Mouse (Mus musculus): ENCODE measurements at regions not wholly inside any gene's neighbourhood (a gene's known extent, or its start where the extent isn't known, plus 50 kb on each side); places are given as distances from the start of the nearest gene placed in this dataset.

GRCm38 (mm10) chr6:95024239-95024638 lies 92.8 kb upstream of the Kbtbd8 start:
- H3K4me1 ChIP-seq (ENCODE audit: control insufficient read depth in 1 of 2, insufficient read depth in 2 of 2, low read length in 2 of 2), result no peaks in the 10 kb centered on the region
- no peaks in the 10 kb centered on the region for H3K36me3 ChIP-seq (ENCODE audit: control insufficient read depth in 1 of 2, insufficient read depth in 2 of 2, low read length in 2 of 2)
- no peak for DNase-seq (ENCODE audit: low read depth, low spot score)
- TF ChIP-seq ELF1 (IDR thresholded peaks at IDR 0.05; ENCODE audit: low read depth, low read length) (no peak), USF2 (IDR thresholded peaks at IDR 0.05; ENCODE audit: borderline replicate concordance in 1 of 2, insufficient read depth in 1 of 2, low read depth in 1 of 2, low read length in 2 of 2) (no peak), UBTF (IDR thresholded peaks at IDR 0.05; ENCODE audit: borderline replicate concordance, insufficient read depth, low read depth, low read length) (no peak), SIN3A (IDR thresholded peaks at IDR 0.05; ENCODE audit: low read length) (no peak), GABPA (IDR thresholded peaks at IDR 0.05; ENCODE audit: low read depth, low read length) (no peak), HCFC1 (IDR thresholded peaks at IDR 0.05; ENCODE audit: low read depth, low read length) (no peak), MAFK (IDR thresholded peaks at IDR 0.05; ENCODE audit: borderline replicate concordance, low read depth, low read length) (no peak), GATA1 (IDR thresholded peaks at IDR 0.05; ENCODE audit: low read depth, low read length) (no peak), ZMIZ1 (IDR thresholded peaks at IDR 0.05; ENCODE audit: low read depth, low read length) (no peak), MAX (IDR thresholded peaks at IDR 0.05; ENCODE audit: low read length) (no peak), ZC3H11A (IDR thresholded peaks at IDR 0.05; ENCODE audit: low read depth, low read length) (no peak), MEF2A (IDR thresholded peaks at IDR 0.05; ENCODE audit: extremely low read depth, insufficient replicate concordance, low read depth, low read length, poor library complexity, severe bottlenecking) (no peak), TBP (IDR thresholded peaks at IDR 0.05; ENCODE audit: low read depth, low read length) (no peak), CHD2 (IDR thresholded peaks at IDR 0.05; ENCODE audit: low read length) (no peak)
- no peak overlapping the region for H3K27ac ChIP-seq (ENCODE audit: control insufficient read depth, low read depth, low read length)
- H3K9me3 ChIP-seq (replicated peaks; ENCODE audit: insufficient read depth, low read length), result no peaks in the 10 kb centered on the region
- no peak overlapping the region for H3K4me3 ChIP-seq (ENCODE audit: control insufficient read depth in 1 of 2, insufficient read depth in 1 of 2, low read depth in 2 of 2, low read length in 2 of 2)
- H3K79me2 ChIP-seq (ENCODE audit: control insufficient read depth, insufficient read depth, low read length, poor library complexity), result no peaks in the 10 kb centered on the region
- H3K27me3 ChIP-seq (ENCODE audit: control insufficient read depth in 1 of 2, insufficient read depth in 2 of 2, low read length in 2 of 2), result no peaks in the 10 kb centered on the region
- no peak overlapping the region for H3K9ac ChIP-seq (ENCODE audit: control insufficient read depth, low read depth, low read length, poor library complexity, severe bottlenecking)

GRCm38 (mm10) chr6:95021724-95022123 lies 95.3 kb upstream of the Kbtbd8 start:
- H3K9me3 ChIP-seq (replicated peaks; ENCODE audit: insufficient read depth, low read length), result no peaks in the 10 kb centered on the region
- no peaks in the 10 kb centered on the region for H3K79me2 ChIP-seq (ENCODE audit: control insufficient read depth, insufficient read depth, low read length, poor library complexity)
- H3K4me3 ChIP-seq (ENCODE audit: control insufficient read depth in 1 of 2, insufficient read depth in 1 of 2, low read depth in 2 of 2, low read length in 2 of 2), result no peak overlapping the region
- H3K36me3 ChIP-seq (ENCODE audit: control insufficient read depth in 1 of 2, insufficient read depth in 2 of 2, low read length in 2 of 2), result no peaks in the 10 kb centered on the region
- no peaks in the 10 kb centered on the region for H3K4me1 ChIP-seq (ENCODE audit: control insufficient read depth in 1 of 2, insufficient read depth in 2 of 2, low read length in 2 of 2)
- H3K27ac ChIP-seq (ENCODE audit: control insufficient read depth, low read depth, low read length), result no peak overlapping the region
- no peak overlapping the region for H3K9ac ChIP-seq (ENCODE audit: control insufficient read depth, low read depth, low read length, poor library complexity, severe bottlenecking)
- no peaks in the 10 kb centered on the region for H3K27me3 ChIP-seq (ENCODE audit: control insufficient read depth in 1 of 2, insufficient read depth in 2 of 2, low read length in 2 of 2)
- no peak for DNase-seq (ENCODE audit: low read depth, low spot score)
- TF ChIP-seq MYC (IDR thresholded peaks at IDR 0.05; ENCODE audit: low read depth, low read length) (no peak), NRF1 (IDR thresholded peaks at IDR 0.05; ENCODE audit: insufficient read depth, low read depth, low read length, poor library complexity, severe bottlenecking) (no peak), ZMIZ1 (IDR thresholded peaks at IDR 0.05; ENCODE audit: low read depth, low read length) (no peak), RAD21 (IDR thresholded peaks at IDR 0.05; ENCODE audit: low read depth, low read length) (no peak), RCOR1 (IDR thresholded peaks at IDR 0.05; ENCODE audit: low read depth, low read length) (no peak)
